Mouse (Mus musculus): ENCODE measurements around the gene Lsm4. TPM values are rescaled to one million over a fixed set of nuclear protein-coding genes. Genes with fewer than 3 reads are reported as not detected.

Lsm4 gene
- polyA plus RNA-seq, 1 experiment from 2014 or later: 377 TPM

- no peak for DNase-seq (ENCODE audit: low spot score)
Observed at GRCm38 (mm10) chr8:70648921-70649320, 24.1 kb upstream of the Lsm4 start.

GRCm38 (mm10) chr8:70649324-70649723 is 23.7 kb upstream of the Lsm4 start:
- DNase-seq (ENCODE audit: low spot score): no peak

GRCm38 (mm10) chr8:70650351-70650750 is 22.7 kb upstream of the Lsm4 start:
- no peak for DNase-seq (ENCODE audit: low spot score)

GRCm38 (mm10) chr8:70653226-70653625 is 19.8 kb upstream of the Lsm4 start:
- peak; percentile 67 for DNase-seq (ENCODE audit: low spot score)

GRCm38 (mm10) chr8:70654121-70654520 is 18.9 kb upstream of the Lsm4 start:
- no peak for DNase-seq (ENCODE audit: low spot score)

- no peak for DNase-seq (ENCODE audit: low spot score)
Observed at GRCm38 (mm10) chr8:70655469-70655868, 17.6 kb upstream of the Lsm4 start.

- no peak for DNase-seq (ENCODE audit: low spot score)
Observed at GRCm38 (mm10) chr8:70656193-70656790, 16.8 kb upstream of the Lsm4 start.

GRCm38 (mm10) chr8:70657214-70657613 is 15.8 kb upstream of the Lsm4 start:
- DNase-seq (ENCODE audit: low spot score): no peak

- DNase-seq (ENCODE audit: low spot score): no peak
Observed at GRCm38 (mm10) chr8:70657739-70658138, 15.3 kb upstream of the Lsm4 start.

- no peak for DNase-seq (ENCODE audit: low spot score)
Observed at GRCm38 (mm10) chr8:70658897-70659603, 14.0 kb upstream of the Lsm4 start.

- DNase-seq (ENCODE audit: low spot score): peak; percentile 88
Observed at GRCm38 (mm10) chr8:70659604-70660272, 13.3 kb upstream of the Lsm4 start.

- peak; percentile 45 for DNase-seq (ENCODE audit: low spot score)
Observed at GRCm38 (mm10) chr8:70660273-70660725, 12.7 kb upstream of the Lsm4 start, which contains the start of gene Pgpep1. Gene Pgpep1 (minus strand): TSS chr8:70660388.

GRCm38 (mm10) chr8:70663691-70664090 is 9.4 kb upstream of the Lsm4 start:
- DNase-seq (ENCODE audit: low spot score): no peak

GRCm38 (mm10) chr8:70664631-70665030 is 8.4 kb upstream of the Lsm4 start:
- DNase-seq (ENCODE audit: low spot score): no peak

- DNase-seq (ENCODE audit: low spot score): no peak
Observed at GRCm38 (mm10) chr8:70665599-70665998, 7.4 kb upstream of the Lsm4 start.

- peak; percentile 76 for DNase-seq (ENCODE audit: low spot score)
Observed at GRCm38 (mm10) chr8:70667071-70667470, 6.0 kb upstream of the Lsm4 start.

- DNase-seq (ENCODE audit: low spot score): no peak
Observed at GRCm38 (mm10) chr8:70671615-70672324, 1.3 kb upstream of the Lsm4 start.

- DNase-seq (ENCODE audit: low spot score): no peak
Observed at GRCm38 (mm10) chr8:70672325-70673078, 546 bp upstream of the Lsm4 start.

- no peak for DNase-seq (ENCODE audit: low spot score)
Observed at GRCm38 (mm10) chr8:70674109-70674508, 1.1 kb downstream of the Lsm4 start.

GRCm38 (mm10) chr8:70674716-70675115 is 1.7 kb downstream of the Lsm4 start:
- DNase-seq (ENCODE audit: low spot score): no peak

- peak; percentile 78 for DNase-seq (ENCODE audit: low spot score)
Observed at GRCm38 (mm10) chr8:70675336-70675735, 2.3 kb downstream of the Lsm4 start.
